Mouse (Mus musculus) intestine, postnatal 0 days (tissue): Measurements from ENCODE around the gene Mst1. TPM values are rescaled to one million over a fixed set of nuclear protein-coding genes. Genes with fewer than 3 reads are reported as not detected.

ENCODE experiments used
- ATAC-seq: fragments of 200-750 bp; cut with Nextera tagmentation; 2 replicates; pipeline ENCODE4 v1.8.0; 2017; ENCODE audit warnings: mild to moderate bottlenecking, moderate TSS enrichment, moderate library complexity
- H3K27ac ChIP-seq: fragments of 300-500 bp; sonication (generic); 2 replicates; pipeline ENCODE4 v1.5.1; 2014; ENCODE audit warnings: mild to moderate bottlenecking, low read depth, low read length, moderate library complexity
- H3K27me3 ChIP-seq: fragments of 300-500 bp; sonication (generic); replicated peaks from 2 replicates; pipeline ENCODE4 v1.6.1; 2014; ENCODE audit warnings: low read length, mixed read lengths; ENCODE audit not compliant: control insufficient read depth, insufficient read depth
- H3K36me3 ChIP-seq: fragments of 300-500 bp; sonication (generic); 2 replicates; pipeline ENCODE4 v1.6.1; 2014; ENCODE audit warnings: mild to moderate bottlenecking, moderate library complexity; ENCODE audit not compliant: control insufficient read depth, insufficient read depth
- H3K4me1 ChIP-seq: fragments of 300-500 bp; sonication (generic); replicated peaks from 2 replicates; pipeline ENCODE4 v1.6.1; 2014; ENCODE audit warnings: antibody characterized with exemption, low read length, mixed read lengths; ENCODE audit not compliant: control insufficient read depth, insufficient read depth
- H3K4me2 ChIP-seq: fragments of 300-500 bp; sonication (generic); replicated peaks from 2 replicates; pipeline ENCODE4 v1.6.1; 2014; ENCODE audit warnings: low read depth, mild to moderate bottlenecking, moderate library complexity
- H3K4me3 ChIP-seq: fragments of 300-500 bp; sonication (generic); 2 replicates; pipeline ENCODE4 v1.5.1; 2014; ENCODE audit warnings: low read depth, low read length
- H3K9ac ChIP-seq: fragments of 300-500 bp; sonication (generic); 2 replicates; pipeline ENCODE4 v1.6.1; 2014; ENCODE audit warnings: mild to moderate bottlenecking, low read depth, low read length
- H3K9me3 ChIP-seq: fragments of 300-500 bp; sonication (generic); 2 replicates; pipeline ENCODE4 v1.6.1; 2016; ENCODE audit warnings: mixed run types; ENCODE audit not compliant: control insufficient read depth
- CTCF ChIP-seq: sonication (generic); IDR thresholded peaks from 2 replicates; pipeline ENCODE4 v1.5.1; 2016; ENCODE audit warnings: low read depth, mild to moderate bottlenecking, control low read depth, antibody characterized with exemption, moderate library complexity
- WGBS: fragments of 180-500 bp; shearing (Covaris S2); extraction: QIAGEN DNeasy Blood & Tissue Kit; methylation state at CpG from one replicate; pipeline ENCODE4 v1.1.7; 2014; 5-methylcytosine and 5-hydroxymethylcytosine counted together
- polyA plus RNA-seq: library from polyadenylated mRNA; unstranded; fragments of >200 nt; fragmentation: Nextera tagmentation; extraction: Ambion mirVana; gene quantifications from 2 replicates; pipeline ENCODE4 v1.2.1, GENCODE M21; 2015

Mst1 gene
- polyA plus RNA-seq, 1 experiment from 2014 or later = 0.78 TPM

DNA sequence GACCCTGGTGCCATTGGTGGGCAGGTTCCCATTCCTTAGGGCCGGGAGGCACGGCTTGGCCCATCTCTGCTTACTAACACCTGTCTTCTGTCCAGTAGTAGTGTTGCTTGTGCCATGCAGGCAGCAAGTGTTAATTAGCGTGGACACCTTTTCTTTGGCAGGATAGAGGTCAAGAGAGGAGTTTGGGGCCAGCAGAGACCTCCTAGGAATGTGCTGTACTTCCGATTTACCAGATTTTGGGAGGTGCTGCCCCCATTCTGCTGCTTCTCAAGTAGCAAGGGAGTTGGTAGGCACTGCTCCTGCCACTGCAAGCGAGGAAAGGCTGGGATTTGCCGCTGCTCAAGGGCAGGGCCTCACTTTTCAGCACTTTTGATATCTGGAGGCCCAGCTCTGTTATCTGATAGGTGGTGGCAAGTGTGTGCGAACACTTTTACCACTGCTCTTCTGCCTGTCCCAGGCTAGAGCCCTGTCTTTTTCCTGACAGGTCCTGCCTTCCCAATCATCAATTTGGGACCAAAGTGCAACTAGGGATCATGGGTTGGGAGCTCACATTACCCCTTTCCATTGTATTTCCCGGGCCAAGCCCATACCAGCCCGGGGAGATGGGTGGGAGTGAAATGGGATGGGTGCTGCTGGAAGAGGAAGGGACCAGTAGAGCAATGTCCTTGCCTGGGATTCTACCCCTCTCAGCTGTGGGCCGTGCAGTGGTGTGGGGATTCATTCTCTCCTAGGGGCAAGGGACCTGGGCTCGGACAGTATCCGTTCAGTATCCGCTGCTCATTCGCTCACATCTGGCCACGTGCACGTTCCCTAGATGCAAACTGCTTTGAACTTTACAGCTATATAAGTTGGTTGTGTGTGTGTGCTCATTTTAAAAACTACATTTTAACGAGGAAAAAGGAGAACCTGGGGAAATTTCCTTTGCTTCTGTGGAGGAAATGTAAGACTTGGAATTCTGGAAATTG, 32.4 kb upstream of the Mst1 start:
- ATAC-seq = no peak
- H3K4me2 ChIP-seq = peak overlapping the region; percentile 71
- peaks cover 47% of the 10 kb centered on the region for H3K36me3 ChIP-seq
- H3K4me1 ChIP-seq = peaks cover 15% of the 10 kb centered on the region; the same call in 1 of the 2 replicates
- H3K27me3 ChIP-seq = no peaks in the 10 kb centered on the region
- TF ChIP-seq CTCF = peak; percentile 16; the same call in 1 of the 2 replicates
- WGBS = 40% methylated on average over 17 of the region's 17 CpGs
- peak overlapping the region; percentile 88 for H3K27ac ChIP-seq
- H3K9me3 ChIP-seq = no peaks in the 10 kb centered on the region
- H3K9ac ChIP-seq = peak overlapping the region; percentile 50
- H3K4me3 ChIP-seq = peak overlapping the region; percentile 56

DNA sequence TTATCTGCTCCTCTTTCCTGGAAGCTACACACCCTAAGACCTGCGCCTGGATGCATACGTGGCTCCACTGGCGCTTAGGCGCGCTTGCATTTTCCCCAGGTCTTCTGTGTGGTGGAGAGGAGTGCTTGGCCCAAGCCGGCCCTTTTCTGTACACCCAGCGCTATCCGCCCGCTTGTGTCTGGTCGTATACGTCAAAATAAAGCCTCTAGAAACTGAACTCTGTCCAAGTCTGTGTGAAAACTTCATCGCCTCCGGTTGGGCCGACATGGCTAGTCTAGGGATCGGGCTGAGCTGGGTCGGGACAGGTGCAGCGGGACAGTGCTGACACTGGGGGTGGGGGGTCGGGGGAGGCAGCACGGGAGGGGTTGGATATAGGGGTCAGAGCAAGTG, 31.7 kb upstream of the Mst1 start:
- ATAC-seq = peak; percentile 5; the same call in 1 of the 2 replicates
- Histone ChIP-seq H3K9me3 (no peaks in the 10 kb centered on the region), H3K27ac (peak overlapping the region; percentile 88), H3K9ac (peak overlapping the region; percentile 50), H3K4me1 (peaks cover 15% of the 10 kb centered on the region; the same call in 1 of the 2 replicates), H3K4me3 (peak overlapping the region; percentile 56), H3K27me3 (no peaks in the 10 kb centered on the region), H3K36me3 (peaks cover 45% of the 10 kb centered on the region), H3K4me2 (peak overlapping the region; percentile 71)
- under 1% methylated on average over 19 of the region's 19 CpGs for WGBS
- TF ChIP-seq CTCF = no peak

DNA sequence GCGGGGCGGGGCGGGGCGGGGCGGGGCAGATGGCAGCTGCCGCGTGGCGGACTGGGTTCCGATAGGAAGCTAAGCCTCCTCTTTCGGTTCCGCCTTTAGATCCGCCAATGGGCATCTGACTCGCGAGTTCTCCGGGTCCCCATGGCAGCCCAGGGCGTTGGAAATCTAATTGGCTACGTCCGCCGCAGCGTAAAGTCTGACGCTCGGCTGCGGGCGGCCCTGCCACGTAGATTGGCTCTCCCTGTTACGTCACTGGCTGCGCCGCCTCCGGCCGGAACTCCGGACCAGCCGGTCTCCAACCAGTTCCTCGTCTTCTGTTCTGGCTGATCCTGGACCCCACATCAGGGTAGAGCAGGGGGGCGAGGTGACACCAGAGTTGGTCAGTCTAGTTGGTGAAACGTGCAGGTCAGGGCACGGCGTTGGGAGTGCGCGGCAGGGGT, 31.2 kb upstream of the Mst1 start, which contains the start of gene Gmppb:
Gmppb (plus strand) TSS at position 227 of the 440 bp plus-strand sequence.
- WGBS = under 1% methylated on average over 39 of the region's 39 CpGs
- peaks cover 48% of the 10 kb centered on the region for H3K36me3 ChIP-seq
- ATAC-seq = peak; percentile 86

DNA sequence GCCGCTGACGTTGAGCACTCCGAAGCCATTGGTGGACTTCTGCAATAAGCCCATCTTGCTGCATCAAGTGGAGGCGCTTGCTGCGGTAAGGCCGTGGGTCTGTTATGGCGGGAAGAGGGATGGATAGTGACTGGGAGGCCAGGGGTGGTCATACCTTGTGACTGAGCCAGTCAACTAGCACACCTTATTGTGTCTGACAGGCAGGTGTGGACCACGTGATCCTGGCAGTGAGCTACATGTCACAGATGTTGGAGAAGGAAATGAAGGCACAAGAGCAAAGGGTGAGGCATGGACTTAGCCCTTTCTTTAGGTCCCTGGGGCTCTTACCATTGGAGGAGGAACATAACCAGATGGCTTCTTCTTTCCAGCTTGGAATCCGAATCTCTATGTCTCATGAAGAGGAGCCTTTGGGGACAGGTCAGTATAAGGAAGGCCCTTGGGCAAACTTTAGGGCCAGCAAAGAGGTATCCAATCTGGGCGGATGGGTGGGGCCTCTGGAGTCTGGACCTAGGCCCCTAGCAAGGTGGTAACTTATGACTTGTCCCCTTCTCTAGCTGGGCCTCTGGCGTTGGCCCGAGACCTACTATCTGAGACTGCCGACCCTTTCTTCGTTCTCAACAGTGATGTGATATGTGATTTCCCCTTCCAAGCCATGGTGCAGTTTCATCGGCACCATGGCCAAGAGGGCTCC, 30.5 kb upstream of the Mst1 start:
- whole genome bisulfite sequencing = 30% methylated on average over 15 of the region's 15 CpGs
- ATAC-seq = peak; percentile 83

More for the DNA sequence above, 31.2 kb upstream of the Mst1 start, which contains the start of gene Gmppb:
- H3K4me2 ChIP-seq = peak within 1 kb of the TSS; percentile 71
- no peaks in the 10 kb centered on the region for H3K27me3 ChIP-seq
- H3K4me3 ChIP-seq = peak within 1 kb of the TSS; percentile 56
- H3K9ac ChIP-seq = peak within 1 kb of the TSS; percentile 53
- peak within 1 kb of the TSS; percentile 95 for H3K27ac ChIP-seq
- H3K4me1 ChIP-seq = peaks cover 15% of the 10 kb centered on the region; the same call in 1 of the 2 replicates
- no peaks in the 10 kb centered on the region for H3K9me3 ChIP-seq
- no peak for TF ChIP-seq CTCF

DNA sequence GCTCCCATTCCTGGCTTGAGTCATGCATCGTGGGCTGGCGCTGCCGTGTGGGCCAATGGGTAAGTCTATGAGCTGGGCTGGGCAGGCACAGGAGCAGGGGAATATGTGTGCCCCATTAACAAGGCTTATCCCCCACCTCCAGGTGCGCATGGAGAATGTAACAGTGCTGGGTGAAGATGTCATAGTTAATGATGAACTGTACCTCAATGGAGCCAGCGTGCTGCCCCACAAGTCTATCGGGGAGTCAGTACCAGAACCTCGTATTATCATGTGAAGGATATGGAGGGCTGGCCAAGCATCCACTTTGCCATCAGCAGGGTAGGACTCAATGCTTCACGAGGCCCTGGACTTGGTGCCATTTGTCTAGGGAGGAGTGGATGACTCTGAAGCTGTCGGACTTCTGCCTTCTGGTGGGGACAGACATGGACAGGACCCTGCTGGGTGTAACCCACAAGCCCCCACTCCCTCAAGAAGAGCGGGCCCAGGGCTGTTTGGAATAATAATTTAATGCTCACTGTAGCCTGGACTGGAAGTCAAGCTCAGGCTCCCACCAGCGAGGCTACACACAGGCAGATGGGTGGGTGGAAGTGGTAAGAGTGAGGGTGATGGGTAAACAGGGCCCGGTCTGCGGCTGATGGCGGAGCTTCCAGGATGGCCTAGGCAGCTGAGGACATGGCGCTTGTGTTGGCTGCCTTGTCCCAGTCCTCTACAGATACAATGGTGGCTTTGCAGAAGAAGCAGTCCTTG, 28.9 kb upstream of the Mst1 start:
- H3K27me3 ChIP-seq = no peaks in the 10 kb centered on the region
- peaks cover 49% of the 10 kb centered on the region for H3K36me3 ChIP-seq
- H3K27ac ChIP-seq = peak overlapping the region; percentile 95; the same call in 1 of the 2 replicates
- no peak overlapping the region for H3K9ac ChIP-seq
- WGBS = 90% methylated on average over 15 of the region's 15 CpGs
- H3K4me2 ChIP-seq = peak overlapping the region; percentile 14; the same call in 1 of the 2 replicates
- TF ChIP-seq CTCF = no peak
- ATAC-seq = no peak
- H3K9me3 ChIP-seq = no peaks in the 10 kb centered on the region
- no peak overlapping the region for H3K4me3 ChIP-seq
- H3K4me1 ChIP-seq = peaks cover 15% of the 10 kb centered on the region; the same call in 1 of the 2 replicates

More for the DNA sequence above, 30.5 kb upstream of the Mst1 start:
- Histone ChIP-seq H3K27me3 (no peaks in the 10 kb centered on the region), H3K9ac (peak overlapping the region; percentile 53), H3K4me2 (peak overlapping the region; percentile 71), H3K4me3 (peak overlapping the region; percentile 56), H3K4me1 (peaks cover 15% of the 10 kb centered on the region; the same call in 1 of the 2 replicates), H3K36me3 (peaks cover 50% of the 10 kb centered on the region), H3K27ac (peak overlapping the region; percentile 95), H3K9me3 (no peaks in the 10 kb centered on the region)
- no peak for TF ChIP-seq CTCF
